Mouse (Mus musculus) megakaryocyte-erythroid progenitor cell, adult 5-6 weeks (primary cell): ENCODE results near the gene Rad51c. TPM values are rescaled to one million over a fixed set of nuclear protein-coding genes. Genes with fewer than 3 reads are reported as not detected.
"Not testable (repeated sequence)": the region's sequence is repeated elsewhere in the genome, so short reads cannot be mapped to it uniquely, and the experiment has no call there.

ENCODE experiments used
- ATAC-seq: replicated peaks from 2 replicates; pipeline ENCODE4 v1.8.0; 2016; ENCODE audit warnings: mild to moderate bottlenecking, inconsistent platforms; ENCODE audit not compliant: severe bottlenecking, poor library complexity, low FRiP score, low TSS enrichment
- total RNA-seq, 2 experiments: library from RNA; stranded (forward) in 1 of 2; stranded (reverse) in 1 of 2; fragments of 200-1000, 215-1000 nt in 1 of 2; fragments of >200 nt in 1 of 2; fragmentation: Nextera tagmentation in 1 of 2; gene quantifications; 2 replicates each; pipeline ENCODE4 v1.2.3; 2014 to 2017

Gene Rad51c
- total RNA-seq, 2 experiments from 2014 or later = 1.3 to 12.6 TPM

GRCm38 (mm10) chr11:87435107-87435506 lies 30.4 kb upstream of the Rad51c start:
- not testable (repeated sequence) for ATAC-seq

- ATAC-seq = no peak
These were observed 28.3 kb upstream of the Rad51c start for GRCm38 (mm10) chr11:87432933-87433669.

- no peak for ATAC-seq
These were observed 27.7 kb upstream of the Rad51c start for GRCm38 (mm10) chr11:87432447-87432846.

- not testable (repeated sequence) for ATAC-seq
These were observed 27.1 kb upstream of the Rad51c start for GRCm38 (mm10) chr11:87431813-87432212.

GRCm38 (mm10) chr11:87430374-87430773 lies 25.6 kb upstream of the Rad51c start:
- no peak for ATAC-seq

- ATAC-seq = no peak
These were observed 24.6 kb upstream of the Rad51c start for GRCm38 (mm10) chr11:87429363-87429762.

GRCm38 (mm10) chr11:87428051-87428673 lies 23.4 kb upstream of the Rad51c start:
- ATAC-seq = no peak

- ATAC-seq = peak; percentile 49
These were observed 22.7 kb upstream of the Rad51c start for GRCm38 (mm10) chr11:87427273-87428050.

- ATAC-seq = peak; percentile 65
These were observed 21.9 kb upstream of the Rad51c start for GRCm38 (mm10) chr11:87426450-87427250.

- ATAC-seq = no peak
These were observed 21.3 kb upstream of the Rad51c start for GRCm38 (mm10) chr11:87426121-87426449.

- ATAC-seq = peak; percentile 16; the same call in 1 of the 2 replicates
These were observed 19.0 kb upstream of the Rad51c start for GRCm38 (mm10) chr11:87423551-87424325.

- peak; percentile 69 for ATAC-seq
These were observed 18.0 kb upstream of the Rad51c start for GRCm38 (mm10) chr11:87422511-87423340.

- ATAC-seq = no peak
These were observed 17.0 kb upstream of the Rad51c start for GRCm38 (mm10) chr11:87421760-87422201.

- ATAC-seq = no peak
These were observed 16.1 kb upstream of the Rad51c start for GRCm38 (mm10) chr11:87420861-87421260.

GRCm38 (mm10) chr11:87416120-87416519 lies 11.4 kb upstream of the Rad51c start:
- ATAC-seq = no peak

GRCm38 (mm10) chr11:87413412-87413811 lies 8.7 kb upstream of the Rad51c start:
- ATAC-seq = not testable (repeated sequence)

GRCm38 (mm10) chr11:87404111-87404853 lies 472 bp downstream of the Rad51c start:
- peak; percentile 93 for ATAC-seq
